ENCODE assay signal across 10 mouse cellular contexts in the genomic region with DNA sequence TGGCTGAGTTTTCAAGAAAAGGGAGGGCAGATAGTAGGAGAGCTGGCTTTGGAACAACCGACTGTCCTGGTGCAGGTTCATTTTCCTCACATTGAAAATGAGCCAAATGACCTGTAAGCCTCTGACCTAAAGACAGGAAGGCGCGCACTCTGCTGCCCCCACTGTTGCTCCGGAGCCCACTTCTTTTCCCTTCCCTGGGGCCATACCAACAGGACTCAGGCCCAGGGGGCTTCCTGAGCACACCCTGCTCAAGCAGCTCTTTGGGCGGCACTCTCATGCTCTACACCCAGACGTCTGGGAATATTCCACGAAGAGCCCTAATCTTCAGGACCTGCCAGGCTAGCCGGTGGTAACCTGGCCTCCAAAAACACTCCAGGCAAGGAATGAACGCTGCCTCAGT. TPM values are rescaled to one million over a fixed set of nuclear protein-coding genes. Genes with fewer than 3 reads are reported as not detected.
DNase-seq lines count a peak whose midpoint lies in the region; ATAC-seq and TF ChIP-seq lines count a peak whose summit lies in the region.
"Had no signal": no experiment of that assay in that cellular context is flagged by ENCODE, and none has a peak within 500 bp of the region (broad histone marks: within the 10 kb centered on the region; RNA-seq: fewer than 3 reads in every experiment).

No protein-coding gene starts in this region.

- TF ChIP-seq CTCF in forebrain, postnatal 0 days (IDR thresholded peaks at IDR 0.05; ENCODE audit: low read depth), result no peak
- 0 out of 2 replicates have a peak, but pooled peaks have one; percentile 5 for TF ChIP-seq CTCF in liver, postnatal 0 days (IDR thresholded peaks at IDR 0.05; ENCODE audit: low read depth)

- WGBS in heart, embryonic 10.5 days, result 8% methylated on average over 9 of the region's 9 CpGs
- WGBS in forebrain, postnatal 0 days, result 9% methylated on average over 9 of the region's 9 CpGs
- WGBS in liver, postnatal 0 days (ENCODE audit: insufficient replicate concordance), result 9% methylated on average over 9 of the region's 9 CpGs

- ATAC-seq in forebrain, postnatal 0 days, result no peak
- no peak for ATAC-seq in liver, postnatal 0 days

- H3K9me3 ChIP-seq in heart, embryonic 10.5 days, result no peaks in the 10 kb centered on the region
- no peaks in the 10 kb centered on the region for H3K9me3 ChIP-seq in forebrain, postnatal 0 days (ENCODE audit: low read length)
- no peaks in the 10 kb centered on the region for H3K9me3 ChIP-seq in liver, postnatal 0 days (ENCODE audit: low read length)

- peaks cover 28% of the 10 kb centered on the region for H3K27me3 ChIP-seq in heart, embryonic 10.5 days (ENCODE audit: insufficient read depth, poor library complexity, severe bottlenecking)
- H3K27me3 ChIP-seq in forebrain, postnatal 0 days (ENCODE audit: insufficient read depth, low read length), result no peaks in the 10 kb centered on the region; the same call in 1 of the 2 replicates
- peaks cover 49% of the 10 kb centered on the region for H3K27me3 ChIP-seq in liver, postnatal 0 days (ENCODE audit: insufficient read depth, low read length)

- H3K4me3 ChIP-seq in heart, embryonic 10.5 days, result peak overlapping the region; percentile 81
- H3K4me3 ChIP-seq in forebrain, postnatal 0 days (ENCODE audit: low read depth, low read length), result peak overlapping the region; percentile 63
- no peak overlapping the region for H3K4me3 ChIP-seq in liver, postnatal 0 days (ENCODE audit: low read depth, low read length)

- intact Hi-C loops in heart, postnatal 10 days (cut with DNase I), result no loop called here

- H3K4me2 ChIP-seq in forebrain, postnatal 0 days (ENCODE audit: low read depth), result peak overlapping the region; percentile 99
- peak overlapping the region; percentile 65 for H3K4me2 ChIP-seq in liver, postnatal 0 days (ENCODE audit: low read depth, low read length)

- H3K27ac ChIP-seq in heart, embryonic 10.5 days, result peak overlapping the region; percentile 89
- H3K27ac ChIP-seq in forebrain, postnatal 0 days (ENCODE audit: low read depth, low read length), result no peak overlapping the region
- no peak overlapping the region for H3K27ac ChIP-seq in liver, postnatal 0 days (ENCODE audit: low read depth)

- no peak for DNase-seq in heart, embryonic 10.5 days (ENCODE audit: low spot score)
- DNase-seq in heart, postnatal 10 days, result no peak
- peak; percentile 28 for DNase-seq in R1 (ENCODE audit: low read depth, low spot score)
- no peak for DNase-seq in forebrain, postnatal 0 days
- DNase-seq in liver, postnatal 0 days, result no peak
- DNase-seq in layer of hippocampus, adult 18-20 months (ENCODE audit: low spot score in 2 of 2), result no peak
- no peak for DNase-seq in natural killer cell, adult 2 months (ENCODE audit: low spot score in 2 of 2)
- DNase-seq in spleen, postnatal 14 days (ENCODE audit: low spot score in 2 of 2), result no peak

- no peak for TF ChIP-seq EP300 in liver, postnatal 0 days (IDR thresholded peaks at IDR 0.05; ENCODE audit: low read depth)

- no peak overlapping the region for H3K9ac ChIP-seq in forebrain, postnatal 0 days
- H3K9ac ChIP-seq in liver, postnatal 0 days (replicated peaks), result peak overlapping the region; percentile 21; the same call in 1 of the 2 replicates

- H3K36me3 ChIP-seq in heart, embryonic 10.5 days, result 0 out of 2 replicates have a peak, but pooled peaks cover 2% of the 10 kb centered on the region
- H3K36me3 ChIP-seq in forebrain, postnatal 0 days (ENCODE audit: insufficient read depth), result no peaks in the 10 kb centered on the region
- H3K36me3 ChIP-seq in liver, postnatal 0 days (replicated peaks; ENCODE audit: insufficient read depth, low read length), result no peaks in the 10 kb centered on the region

- peaks cover 68% of the 10 kb centered on the region for H3K4me1 ChIP-seq in heart, embryonic 10.5 days
- no peaks in the 10 kb centered on the region for H3K4me1 ChIP-seq in forebrain, postnatal 0 days (ENCODE audit: insufficient read depth)
- peaks cover 26% of the 10 kb centered on the region for H3K4me1 ChIP-seq in liver, postnatal 0 days (ENCODE audit: insufficient read depth)

RNA-seq across cellular contexts. Expression of gene Tm6sf1, which starts 0.6 kb away (rescaled TPM):
- polyA plus RNA-seq in heart, embryonic 10.5 days (2016; fragmentation: Nextera tagmentation; extraction: Ambion mirVana), result 25.7 and 33.4 TPM in 2 replicates
- total RNA-seq in heart, postnatal 10 days (2021), result 10 to 100 TPM; 13.7 to 17.1 TPM
- total RNA-seq in forebrain, postnatal 0 days (2014; rRNA removed), result 5.4 and 12.9 TPM in 2 replicates
- polyA plus RNA-seq in forebrain, postnatal 0 days (2015; fragmentation: Nextera tagmentation; extraction: Ambion mirVana), result 5.0 and 7.0 TPM in 2 replicates
- 8.7 and 9.0 TPM in 2 replicates for polyA plus RNA-seq in liver, postnatal 0 days (2015; fragmentation: Nextera tagmentation; extraction: Ambion mirVana)
- 10 to 100 TPM; 10.2 to 14.3 TPM for total RNA-seq in layer of hippocampus, adult 18-20 months (2021)

RNA-seq across cellular contexts. Expression of gene Gm10160, which starts 2.6 kb away (rescaled TPM):
- not detected in 2 replicates for polyA plus RNA-seq in heart, embryonic 10.5 days (2016; fragmentation: Nextera tagmentation; extraction: Ambion mirVana)
- not detected for total RNA-seq in heart, postnatal 10 days (2021)
- not detected in 2 replicates for total RNA-seq in forebrain, postnatal 0 days (2014; rRNA removed)
- not detected in 2 replicates for polyA plus RNA-seq in forebrain, postnatal 0 days (2015; fragmentation: Nextera tagmentation; extraction: Ambion mirVana)
- not detected in 2 replicates for polyA plus RNA-seq in liver, postnatal 0 days (2015; fragmentation: Nextera tagmentation; extraction: Ambion mirVana)
- total RNA-seq in layer of hippocampus, adult 18-20 months (2021), result not detected
- polyA plus RNA-seq: gonadal fat pad, adult 2 months; testis, adult 2 months had no signal

RNA-seq across cellular contexts. Expression of gene Btbd1, which starts 29.0 kb away (rescaled TPM):
- polyA plus RNA-seq in heart, embryonic 10.5 days (2016; fragmentation: Nextera tagmentation; extraction: Ambion mirVana), result 75.2 and 81.1 TPM in 2 replicates
- total RNA-seq in heart, postnatal 10 days (2021), result 100 to 1,000 TPM; 131 to 138 TPM
- 142 TPM in 2 replicates for total RNA-seq in forebrain, postnatal 0 days (2014; rRNA removed)
- polyA plus RNA-seq in forebrain, postnatal 0 days (2015; fragmentation: Nextera tagmentation; extraction: Ambion mirVana), result 101 and 104 TPM in 2 replicates
- polyA plus RNA-seq in liver, postnatal 0 days (2015; fragmentation: Nextera tagmentation; extraction: Ambion mirVana), result 16.6 and 20.8 TPM in 2 replicates
- total RNA-seq in layer of hippocampus, adult 18-20 months (2021), result 100 to 1,000 TPM; 105 to 109 TPM
